Mouse (Mus musculus): ENCODE measurements around the gene A630001G21Rik. TPM values are rescaled to one million over a fixed set of nuclear protein-coding genes. Genes with fewer than 3 reads are reported as not detected.
A peak's percentile ranks its signal among the peaks of the same experiment; 100 is the strongest.

A630001G21Rik gene
- polyA plus RNA-seq, 1 experiment from 2014 or later, result 0.97 TPM

DNA sequence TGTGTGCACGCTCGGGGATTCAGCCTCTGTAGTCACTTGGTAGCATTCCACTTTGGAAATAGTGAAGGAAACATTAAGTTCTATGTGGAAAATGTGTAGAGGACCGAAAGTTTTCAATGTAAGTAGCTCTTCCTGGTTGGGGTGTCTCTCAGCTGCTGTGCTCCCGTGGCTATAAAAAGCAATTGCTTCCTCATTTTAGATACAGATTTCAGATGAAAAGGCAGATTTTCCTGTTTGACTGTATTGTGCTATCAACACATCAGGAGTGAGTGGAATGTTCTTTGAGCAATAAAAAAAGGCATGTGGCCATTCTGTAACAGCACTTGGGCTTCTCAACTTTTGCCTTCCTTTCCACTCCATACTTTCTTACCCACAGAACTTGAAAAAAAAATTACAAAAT is 30.8 kb upstream of the A630001G21Rik start:
- Histone ChIP-seq H3K9me3 (ENCODE audit: control insufficient read depth, low read depth, low read length) (no peaks in the 10 kb centered on the region), H3K36me3 (ENCODE audit: control insufficient read depth, insufficient read depth, low read length) (no peaks in the 10 kb centered on the region), H3K27me3 (ENCODE audit: control insufficient read depth, insufficient read depth, low read length) (no peaks in the 10 kb centered on the region), H3K4me2 (replicated peaks; ENCODE audit: low read depth, low read length) (no peak overlapping the region), H3K9ac (replicated peaks; ENCODE audit: low read depth, low read length) (no peak overlapping the region), H3K4me3 (ENCODE audit: low read depth, low read length) (no peak overlapping the region), H3K27ac (ENCODE audit: low read length) (peak overlapping the region; percentile 17; the same call in 1 of the 2 replicates), H3K4me1 (ENCODE audit: control insufficient read depth, insufficient read depth, low read length) (peaks cover 9% of the 10 kb centered on the region)
- no peak for ATAC-seq (ENCODE audit: insufficient number of reproducible peaks, insufficient read depth, low FRiP score, low read depth)
- 59% methylated on average over 4 of the region's 4 CpGs for WGBS

DNA sequence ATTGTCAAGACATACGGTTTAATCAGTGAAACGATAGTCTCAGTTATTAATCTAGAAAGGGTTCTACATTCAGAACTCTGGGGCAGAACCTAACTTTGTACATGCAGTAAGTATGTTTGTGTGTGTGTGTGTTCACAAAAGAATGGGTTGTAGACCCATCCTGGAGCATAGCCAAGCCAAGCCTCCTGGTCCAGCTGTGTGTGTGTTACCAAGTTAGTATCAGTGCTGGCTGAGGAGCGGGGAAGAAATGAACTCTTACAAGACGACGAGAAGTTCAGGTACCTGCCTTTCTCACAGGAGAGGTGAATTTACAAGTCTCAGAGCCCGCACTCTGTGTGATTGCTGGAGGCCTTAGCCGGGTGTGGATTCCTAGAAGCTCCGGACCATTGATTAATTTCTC is 26.1 kb upstream of the A630001G21Rik start:
- Histone ChIP-seq H3K27ac (ENCODE audit: low read length) (no peak overlapping the region), H3K4me1 (ENCODE audit: control insufficient read depth, insufficient read depth, low read length) (peaks cover 4% of the 10 kb centered on the region), H3K9me3 (ENCODE audit: control insufficient read depth, low read depth, low read length) (no peaks in the 10 kb centered on the region), H3K36me3 (ENCODE audit: control insufficient read depth, insufficient read depth, low read length) (no peaks in the 10 kb centered on the region), H3K27me3 (ENCODE audit: control insufficient read depth, insufficient read depth, low read length) (no peaks in the 10 kb centered on the region), H3K4me2 (replicated peaks; ENCODE audit: low read depth, low read length) (no peak overlapping the region), H3K4me3 (ENCODE audit: low read depth, low read length) (no peak overlapping the region), H3K9ac (replicated peaks; ENCODE audit: low read depth, low read length) (no peak overlapping the region)
- ATAC-seq (ENCODE audit: insufficient number of reproducible peaks, insufficient read depth, low FRiP score, low read depth), result no peak
- WGBS, result 87% methylated on average over 8 of the region's 8 CpGs

DNA sequence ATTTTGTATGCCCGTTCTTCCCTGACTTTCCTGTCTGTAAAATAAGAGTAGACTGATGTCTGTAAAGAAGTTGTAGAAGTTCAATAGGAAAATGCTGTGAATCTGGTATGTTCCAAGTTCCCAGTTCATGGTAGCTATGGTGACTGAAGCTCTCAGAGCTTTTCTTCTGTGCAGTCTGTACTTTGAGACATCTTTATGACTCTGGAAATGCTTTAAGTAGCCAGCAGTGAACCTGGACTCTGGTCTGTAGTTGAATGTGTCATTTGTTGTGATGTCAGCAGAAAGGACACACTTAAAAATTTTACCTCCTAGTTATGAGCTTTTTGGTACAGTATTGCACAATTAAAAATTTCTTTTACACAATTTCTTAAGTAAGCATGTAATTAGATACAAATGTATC is 24.1 kb upstream of the A630001G21Rik start:
- no peak for ATAC-seq (ENCODE audit: insufficient number of reproducible peaks, insufficient read depth, low FRiP score, low read depth)
- Histone ChIP-seq H3K4me2 (replicated peaks; ENCODE audit: low read depth, low read length) (no peak overlapping the region), H3K4me3 (ENCODE audit: low read depth, low read length) (no peak overlapping the region), H3K9me3 (ENCODE audit: control insufficient read depth, low read depth, low read length) (no peaks in the 10 kb centered on the region), H3K4me1 (ENCODE audit: control insufficient read depth, insufficient read depth, low read length) (peaks cover 3% of the 10 kb centered on the region; the same call in 1 of the 2 replicates), H3K36me3 (ENCODE audit: control insufficient read depth, insufficient read depth, low read length) (no peaks in the 10 kb centered on the region), H3K9ac (replicated peaks; ENCODE audit: low read depth, low read length) (no peak overlapping the region), H3K27ac (ENCODE audit: low read length) (no peak overlapping the region), H3K27me3 (ENCODE audit: control insufficient read depth, insufficient read depth, low read length) (no peaks in the 10 kb centered on the region)
- WGBS, result 100% methylated on average over 1 of the region's 1 CpGs

DNA sequence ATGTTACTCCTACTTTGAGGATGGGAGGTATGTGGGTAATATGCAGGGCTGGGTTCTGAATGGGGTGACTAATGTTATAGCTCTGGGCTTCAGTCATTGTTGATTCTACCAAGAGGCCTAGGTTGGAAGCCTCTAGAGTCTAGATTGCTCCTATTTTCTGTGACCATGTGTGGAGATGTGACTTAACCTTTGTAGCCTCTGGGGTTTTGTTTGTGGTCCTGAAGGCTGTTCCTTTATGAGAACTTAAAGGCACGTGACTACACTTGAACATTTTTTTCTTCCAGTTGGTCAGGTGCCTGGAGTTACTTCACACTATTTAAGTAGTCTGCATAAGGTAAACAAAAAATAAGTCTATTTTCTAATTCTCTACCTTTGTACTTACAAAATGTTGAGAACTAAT is 21.3 kb upstream of the A630001G21Rik start:
- no peak for ATAC-seq (ENCODE audit: insufficient number of reproducible peaks, insufficient read depth, low FRiP score, low read depth)
- 67% methylated on average over 1 of the region's 1 CpGs for WGBS
- Histone ChIP-seq H3K36me3 (ENCODE audit: control insufficient read depth, insufficient read depth, low read length) (no peaks in the 10 kb centered on the region; the same call in 1 of the 2 replicates), H3K9me3 (ENCODE audit: control insufficient read depth, low read depth, low read length) (no peaks in the 10 kb centered on the region), H3K4me3 (ENCODE audit: low read depth, low read length) (no peak overlapping the region), H3K4me1 (ENCODE audit: control insufficient read depth, insufficient read depth, low read length) (peaks cover 11% of the 10 kb centered on the region), H3K4me2 (replicated peaks; ENCODE audit: low read depth, low read length) (no peak overlapping the region), H3K27me3 (ENCODE audit: control insufficient read depth, insufficient read depth, low read length) (no peaks in the 10 kb centered on the region), H3K27ac (ENCODE audit: low read length) (no peak overlapping the region), H3K9ac (replicated peaks; ENCODE audit: low read depth, low read length) (no peak overlapping the region)

DNA sequence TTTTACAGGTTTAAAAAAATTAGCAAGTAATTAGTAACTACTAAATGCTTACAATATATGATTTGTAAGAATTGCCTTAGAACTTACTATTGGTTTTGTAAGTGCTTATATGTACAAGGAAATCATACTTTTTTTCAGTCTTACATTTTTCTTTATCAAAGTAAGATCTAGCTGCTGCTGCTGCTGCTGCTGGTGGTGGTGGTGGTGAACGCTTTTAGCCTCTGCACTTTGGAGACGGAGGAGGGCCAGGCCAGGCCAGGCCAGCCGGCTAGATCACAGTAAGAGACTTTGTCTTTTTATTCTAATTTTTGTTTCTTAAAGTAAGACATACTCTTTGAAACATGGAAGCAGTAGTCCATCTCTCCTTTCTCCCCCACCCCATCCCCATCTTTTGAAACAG is 16.8 kb upstream of the A630001G21Rik start:
- H3K4me2 ChIP-seq (replicated peaks; ENCODE audit: low read depth, low read length), result peak overlapping the region; percentile 27; the same call in 1 of the 2 replicates
- peaks cover 15% of the 10 kb centered on the region for H3K4me1 ChIP-seq (ENCODE audit: control insufficient read depth, insufficient read depth, low read length)
- H3K27me3 ChIP-seq (ENCODE audit: control insufficient read depth, insufficient read depth, low read length), result no peaks in the 10 kb centered on the region
- peak overlapping the region; percentile 9; the same call in 1 of the 2 replicates for H3K4me3 ChIP-seq (ENCODE audit: low read depth, low read length)
- 50% methylated on average over 3 of the region's 3 CpGs for WGBS
- H3K9ac ChIP-seq (replicated peaks; ENCODE audit: low read depth, low read length), result no peak overlapping the region
- no peaks in the 10 kb centered on the region; the same call in 1 of the 2 replicates for H3K36me3 ChIP-seq (ENCODE audit: control insufficient read depth, insufficient read depth, low read length)
- no peak for ATAC-seq (ENCODE audit: insufficient number of reproducible peaks, insufficient read depth, low FRiP score, low read depth)
- H3K27ac ChIP-seq (ENCODE audit: low read length), result no peak overlapping the region
- no peaks in the 10 kb centered on the region for H3K9me3 ChIP-seq (ENCODE audit: control insufficient read depth, low read depth, low read length)

DNA sequence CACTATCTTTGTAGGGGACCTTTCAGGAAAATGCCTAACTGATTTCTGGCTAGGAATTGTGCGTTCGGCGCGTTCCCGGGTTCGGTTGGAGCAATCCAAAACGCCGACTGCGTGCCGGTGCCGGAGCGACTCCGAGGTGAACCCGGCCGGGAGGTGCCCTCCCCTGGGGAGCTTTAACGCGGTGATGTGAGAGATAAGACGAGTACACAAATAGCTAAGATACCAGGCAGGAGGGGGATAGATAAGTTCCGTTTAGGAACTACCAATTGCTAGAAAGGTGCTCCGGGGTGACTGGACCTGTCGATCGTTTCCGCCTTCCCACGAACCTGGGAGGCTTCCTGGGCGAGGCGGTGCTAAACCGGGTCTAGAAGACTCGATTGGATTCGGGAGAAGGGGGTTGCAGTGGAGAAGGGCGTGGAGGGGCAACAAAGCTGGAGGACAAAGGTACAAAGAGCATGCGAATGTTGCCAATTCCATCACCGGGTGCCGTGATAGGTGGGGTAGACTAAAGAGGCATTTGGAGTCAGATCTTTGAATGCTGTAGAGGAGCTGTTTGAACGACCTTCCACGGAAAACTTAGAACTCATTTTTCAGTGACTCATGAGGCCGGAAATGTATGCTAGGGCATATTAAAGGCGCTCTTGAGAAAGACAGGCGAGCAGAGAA is 15.8 kb upstream of the A630001G21Rik start:
- peaks cover 13% of the 10 kb centered on the region; the same call in 1 of the 2 replicates for H3K4me1 ChIP-seq (ENCODE audit: control insufficient read depth, insufficient read depth, low read length)
- peak; percentile 15 for ATAC-seq (ENCODE audit: insufficient number of reproducible peaks, insufficient read depth, low FRiP score, low read depth)
- no peaks in the 10 kb centered on the region for H3K9me3 ChIP-seq (ENCODE audit: control insufficient read depth, low read depth, low read length)
- H3K9ac ChIP-seq (replicated peaks; ENCODE audit: low read depth, low read length), result peak overlapping the region; percentile 98
- H3K4me2 ChIP-seq (replicated peaks; ENCODE audit: low read depth, low read length), result peak overlapping the region; percentile 60
- H3K36me3 ChIP-seq (ENCODE audit: control insufficient read depth, insufficient read depth, low read length), result no peaks in the 10 kb centered on the region; the same call in 1 of the 2 replicates
- peak overlapping the region; percentile 98 for H3K4me3 ChIP-seq (ENCODE audit: low read depth, low read length)
- no peaks in the 10 kb centered on the region for H3K27me3 ChIP-seq (ENCODE audit: control insufficient read depth, insufficient read depth, low read length)
- under 1% methylated on average over 38 of the region's 38 CpGs for WGBS
- peak overlapping the region; percentile 94 for H3K27ac ChIP-seq (ENCODE audit: low read length)

DNA sequence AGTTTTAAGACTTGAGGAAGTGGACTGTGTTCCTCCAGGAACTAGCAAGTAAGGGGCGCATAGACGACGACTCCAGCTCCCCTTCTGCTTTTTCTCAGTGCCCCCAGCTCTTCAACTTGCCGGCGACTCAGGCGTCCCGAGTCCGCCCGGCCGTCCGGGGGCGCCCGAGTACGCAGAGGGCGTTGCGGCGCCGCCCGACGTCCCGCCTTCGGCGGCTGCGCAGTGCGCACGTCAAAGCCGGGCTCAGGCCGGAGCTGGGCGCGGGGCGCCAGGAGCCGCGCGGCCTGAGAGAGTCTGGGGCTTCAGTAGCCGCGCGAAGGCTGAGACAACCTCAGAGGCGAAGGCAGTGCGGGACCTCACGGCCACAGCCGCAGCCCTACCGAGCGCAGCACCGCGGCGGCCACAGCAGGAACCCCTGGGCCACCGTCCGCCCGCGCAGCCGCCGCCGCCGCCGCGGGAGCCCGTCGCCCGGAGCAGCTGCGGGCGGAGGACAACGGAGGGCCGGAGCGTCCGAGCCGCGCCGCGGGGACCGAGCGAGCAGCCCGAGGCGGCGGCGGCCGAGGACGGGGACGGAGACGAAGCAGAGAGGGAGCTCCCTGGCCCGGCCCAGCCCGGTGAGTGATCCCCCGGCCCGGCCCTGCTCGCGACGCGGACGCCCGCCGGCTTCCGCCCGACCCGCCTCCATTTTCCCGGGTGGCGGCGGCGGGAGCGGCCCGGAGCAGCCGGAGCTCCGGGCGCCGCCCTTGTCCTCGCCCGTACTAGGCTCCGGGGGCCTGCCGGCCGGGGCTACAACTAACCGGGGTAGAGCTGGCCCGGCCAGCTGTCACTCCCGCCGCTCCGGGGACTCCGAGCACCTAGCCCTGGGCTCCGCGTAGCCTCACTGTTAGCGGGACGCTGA is 15.0 kb upstream of the A630001G21Rik start, which contains the start of gene Cab39:
Gene Cab39, plus strand, starts transcription at position 234 of the 898 bp plus-strand sequence.
- peak; percentile 89 for ATAC-seq (ENCODE audit: insufficient number of reproducible peaks, insufficient read depth, low FRiP score, low read depth)
- Histone ChIP-seq H3K4me2 (replicated peaks; ENCODE audit: low read depth, low read length) (peak within 1 kb of the TSS; percentile 60), H3K36me3 (ENCODE audit: control insufficient read depth, insufficient read depth, low read length) (no peaks in the 10 kb centered on the region; the same call in 1 of the 2 replicates), H3K4me1 (ENCODE audit: control insufficient read depth, insufficient read depth, low read length) (peaks cover 13% of the 10 kb centered on the region; the same call in 1 of the 2 replicates), H3K9me3 (ENCODE audit: control insufficient read depth, low read depth, low read length) (no peaks in the 10 kb centered on the region), H3K4me3 (ENCODE audit: low read depth, low read length) (peak within 1 kb of the TSS; percentile 98), H3K9ac (replicated peaks; ENCODE audit: low read depth, low read length) (peak within 1 kb of the TSS; percentile 98), H3K27ac (ENCODE audit: low read length) (peak within 1 kb of the TSS; percentile 94), H3K27me3 (ENCODE audit: control insufficient read depth, insufficient read depth, low read length) (no peaks in the 10 kb centered on the region)
- WGBS, result under 1% methylated on average over 104 of the region's 118 CpGs

DNA sequence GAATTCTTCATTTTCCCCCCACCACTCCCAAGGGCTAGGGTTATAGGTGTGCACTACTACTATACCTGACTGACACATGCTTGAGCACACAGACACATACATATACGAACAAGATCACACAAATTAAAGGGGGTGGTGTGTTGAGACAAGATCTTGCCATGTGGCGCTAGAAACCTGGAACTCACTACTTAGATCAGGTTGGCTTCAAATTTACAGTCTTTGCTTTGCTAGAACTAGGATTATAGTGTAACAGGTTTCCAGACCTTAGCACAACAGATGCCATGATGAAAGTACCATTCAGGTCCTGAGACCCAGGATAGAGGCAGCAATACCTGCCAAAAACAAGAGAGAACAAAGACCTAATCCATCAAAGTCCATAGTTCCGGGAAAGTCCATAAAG is 13.0 kb upstream of the A630001G21Rik start:
- WGBS, result 79% methylated on average over 3 of the region's 3 CpGs
- no peak for ATAC-seq (ENCODE audit: insufficient number of reproducible peaks, insufficient read depth, low FRiP score, low read depth)

More for the DNA sequence above, 13.0 kb upstream of the A630001G21Rik start:
- no peaks in the 10 kb centered on the region for H3K27me3 ChIP-seq (ENCODE audit: control insufficient read depth, insufficient read depth, low read length)
- H3K9ac ChIP-seq (replicated peaks; ENCODE audit: low read depth, low read length), result no peak overlapping the region
- no peak overlapping the region for H3K4me2 ChIP-seq (replicated peaks; ENCODE audit: low read depth, low read length)
- H3K9me3 ChIP-seq (ENCODE audit: control insufficient read depth, low read depth, low read length), result no peaks in the 10 kb centered on the region
- H3K36me3 ChIP-seq (ENCODE audit: control insufficient read depth, insufficient read depth, low read length), result no peaks in the 10 kb centered on the region; the same call in 1 of the 2 replicates
- H3K27ac ChIP-seq (ENCODE audit: low read length), result no peak overlapping the region
- no peak overlapping the region for H3K4me3 ChIP-seq (ENCODE audit: low read depth, low read length)
- H3K4me1 ChIP-seq (ENCODE audit: control insufficient read depth, insufficient read depth, low read length), result peaks cover 13% of the 10 kb centered on the region; the same call in 1 of the 2 replicates
